Mouse (Mus musculus): Measurements from ENCODE around the gene Ube2z. TPM values are rescaled to one million over a fixed set of nuclear protein-coding genes. Genes with fewer than 3 reads are reported as not detected.

Gene Ube2z
- polyA plus RNA-seq, 3 experiments from 2014 or later: 9.6 to 13.1 (median 10.4) TPM

GRCm38 (mm10) chr11:96006852-96007515 is 58.2 kb downstream of the Ube2z start:
- ATAC-seq: no peak

DNA sequence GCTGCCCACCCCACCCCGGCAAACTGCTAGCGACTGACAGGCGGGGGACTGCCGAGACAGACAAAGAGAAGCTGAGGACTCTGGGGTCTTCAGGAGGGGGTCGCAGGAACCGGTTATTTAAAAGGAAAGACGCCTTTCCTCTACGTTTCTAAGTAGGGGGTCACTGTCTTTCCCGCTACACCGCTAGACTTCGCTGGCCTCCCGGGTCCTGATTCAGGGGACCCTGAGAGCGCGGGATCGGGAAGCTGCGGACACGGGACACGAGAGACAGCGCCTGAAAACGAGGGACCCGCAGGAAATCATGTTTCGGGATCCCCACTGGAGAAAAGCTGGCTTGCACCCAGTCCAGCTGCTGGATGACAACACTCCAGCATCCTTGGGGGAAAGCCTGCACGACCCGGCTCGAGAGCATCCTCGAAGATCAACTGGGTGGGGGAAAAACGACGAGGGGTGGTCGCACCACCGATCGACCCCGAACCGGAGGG is 58.8 kb downstream of the Ube2z start:
- no peak for ATAC-seq

DNA sequence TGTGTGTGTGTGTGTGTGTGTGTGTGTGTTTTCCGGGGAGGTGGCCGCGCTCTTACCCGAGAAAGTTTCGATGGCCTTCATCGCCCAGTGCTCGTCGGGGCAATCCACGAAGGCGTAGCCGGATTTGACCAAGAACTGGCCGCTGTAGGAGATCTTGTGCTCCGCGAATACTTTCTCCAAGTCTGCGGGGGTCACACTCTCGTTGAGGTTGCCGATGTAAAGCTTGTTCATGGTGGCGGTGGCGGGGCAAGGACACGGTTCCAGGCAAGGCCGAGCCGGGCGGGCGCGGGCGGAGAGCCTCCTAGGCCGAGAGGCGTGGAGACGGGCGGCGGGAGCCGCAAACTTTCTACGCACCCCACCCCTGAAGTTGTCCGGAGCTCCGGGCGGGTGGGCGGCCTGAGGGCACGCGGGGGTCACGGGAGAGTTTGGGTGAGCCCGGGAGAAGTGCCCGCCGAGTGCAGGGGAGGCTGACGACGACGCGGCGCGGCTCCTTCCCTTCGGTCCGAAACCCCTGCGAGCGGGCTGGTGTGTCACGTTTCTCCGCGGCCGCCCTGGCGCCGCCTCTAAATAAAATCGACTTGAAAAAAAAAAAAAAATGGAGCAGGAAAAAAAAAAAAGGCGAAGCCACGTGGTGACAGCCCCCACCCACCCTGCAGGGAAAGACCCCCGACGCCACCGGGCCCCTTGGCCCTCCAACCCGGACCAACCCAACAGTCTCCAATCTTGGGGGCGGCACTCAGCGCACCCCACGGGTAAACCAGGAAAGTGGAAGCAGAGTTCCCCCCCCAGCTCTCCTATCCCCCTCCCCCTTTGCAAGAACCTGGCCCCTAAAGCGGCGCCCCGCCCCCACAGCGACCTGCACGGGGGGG is 59.6 kb downstream of the Ube2z start, which contains the start of gene Igf2bp1:
Gene Igf2bp1, minus strand, starts transcription at position 538 of the 869 bp plus-strand sequence.
- ATAC-seq: no peak

- ATAC-seq: no peak
Observed at GRCm38 (mm10) chr11:96004793-96005402, 60.3 kb downstream of the Ube2z start.

DNA sequence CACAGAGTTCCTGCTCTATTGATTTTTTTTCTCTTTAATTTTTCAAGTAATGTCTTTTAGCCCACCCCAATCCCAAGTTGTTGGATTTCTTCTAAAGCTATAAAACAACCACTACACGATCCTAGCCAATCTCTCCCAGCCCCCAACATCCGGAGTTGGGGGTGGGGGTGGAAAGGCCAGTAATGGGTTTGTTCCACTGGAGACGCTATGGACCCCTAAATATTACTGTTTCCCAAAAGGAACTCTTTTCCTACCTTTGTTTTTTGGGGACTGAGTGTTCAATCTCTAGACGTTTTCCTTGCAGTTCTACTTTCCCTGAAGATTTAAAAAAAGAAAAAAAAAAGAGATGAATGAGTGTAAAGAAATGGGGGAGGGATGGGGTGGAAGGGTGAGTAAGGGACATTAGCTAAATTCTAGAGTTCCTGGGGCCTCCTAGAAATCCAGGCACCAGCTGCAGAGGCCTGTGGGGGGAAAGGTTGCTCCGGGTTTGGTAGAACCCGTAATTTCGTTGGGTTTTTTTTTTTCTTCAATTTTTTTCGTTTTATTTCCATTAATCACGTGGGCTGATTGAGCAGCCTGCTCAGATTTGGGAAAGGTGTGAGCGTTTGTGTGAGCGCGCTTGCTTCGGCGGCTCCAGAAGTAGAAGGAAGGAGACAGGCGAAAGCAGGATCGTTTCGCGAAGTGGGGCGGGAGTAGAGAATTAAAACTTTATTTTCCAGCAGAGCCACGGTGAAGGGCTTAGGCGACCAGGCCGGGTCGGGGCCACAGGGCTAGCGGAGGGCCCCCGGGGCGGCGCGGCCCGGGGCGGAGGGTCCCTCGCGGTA is 61.0 kb downstream of the Ube2z start:
- no peak for ATAC-seq

GRCm38 (mm10) chr11:96003100-96003900 is 61.9 kb downstream of the Ube2z start:
- ATAC-seq: no peak

Other genes with a start within 250 kb of the Ube2z start
- not detected for gene Phospho1, start 240.9 kb downstream of the Ube2z start, polyA plus RNA-seq (2017; shearing (Covaris generic))
- 10 to 100 TPM; 35.4 to 54.7 (median 53.1) TPM for gene Gngt2, start 228.2 kb downstream of the Ube2z start, polyA plus RNA-seq (2017; shearing (Covaris generic))
- 100 to 1,000 TPM in 1 of 3 experiments, 10 to 100 TPM in 2; 38.9 to 105 (median 50.8) TPM for gene Abi3, start 222.9 kb downstream of the Ube2z start, polyA plus RNA-seq (2017; shearing (Covaris generic))
- under 1 TPM in 2 of 3 experiments, not detected in 1; 0.35 to 0.38 TPM for gene B4galnt2, start 150.5 kb downstream of the Ube2z start, polyA plus RNA-seq (2017; shearing (Covaris generic))
- gene Igf2bp1, start 59.4 kb downstream of the Ube2z start, polyA plus RNA-seq (2017; shearing (Covaris generic)): not detected
- gene Gip, start 40.8 kb downstream of the Ube2z start, polyA plus RNA-seq (2017; shearing (Covaris generic)): not detected
- gene Snf8, start 30.5 kb downstream of the Ube2z start, polyA plus RNA-seq (2017; shearing (Covaris generic)): 10 to 100 TPM; 37.7 to 51.2 (median 42.6) TPM
- gene Atp5g1, start 10.3 kb upstream of the Ube2z start, polyA plus RNA-seq (2017; shearing (Covaris generic)): 100 to 1,000 TPM; 336 to 391 (median 363) TPM
- gene Calcoco2, start 46.6 kb upstream of the Ube2z start, polyA plus RNA-seq (2017; shearing (Covaris generic)): not detected
- gene Ttll6, start 68.4 kb upstream of the Ube2z start, polyA plus RNA-seq (2017; shearing (Covaris generic)): not detected
- not detected for gene Hoxb13, start 128.9 kb upstream of the Ube2z start, polyA plus RNA-seq (2017; shearing (Covaris generic))
- not detected for gene Hoxb9, start 206.1 kb upstream of the Ube2z start, polyA plus RNA-seq (2017; shearing (Covaris generic))
- not detected for gene Hoxb8, start 216.5 kb upstream of the Ube2z start, polyA plus RNA-seq (2017; shearing (Covaris generic))
- gene Hoxb7, start 221.2 kb upstream of the Ube2z start, polyA plus RNA-seq (2017; shearing (Covaris generic)): not detected
- not detected for gene Hoxb6, start 227.1 kb upstream of the Ube2z start, polyA plus RNA-seq (2017; shearing (Covaris generic))
- gene Hoxb5, start 237.9 kb upstream of the Ube2z start, polyA plus RNA-seq (2017; shearing (Covaris generic)): not detected

All from inflammation-experienced regulatory T-cells, adult 6 months (primary cell).